Mouse (Mus musculus): ENCODE data around the gene Odf3l1. TPM values are rescaled to one million over a fixed set of nuclear protein-coding genes. Genes with fewer than 3 reads are reported as not detected.

Gene Odf3l1
- polyA plus RNA-seq, 1 experiment from 2014 or later: 0.52 TPM

DNA sequence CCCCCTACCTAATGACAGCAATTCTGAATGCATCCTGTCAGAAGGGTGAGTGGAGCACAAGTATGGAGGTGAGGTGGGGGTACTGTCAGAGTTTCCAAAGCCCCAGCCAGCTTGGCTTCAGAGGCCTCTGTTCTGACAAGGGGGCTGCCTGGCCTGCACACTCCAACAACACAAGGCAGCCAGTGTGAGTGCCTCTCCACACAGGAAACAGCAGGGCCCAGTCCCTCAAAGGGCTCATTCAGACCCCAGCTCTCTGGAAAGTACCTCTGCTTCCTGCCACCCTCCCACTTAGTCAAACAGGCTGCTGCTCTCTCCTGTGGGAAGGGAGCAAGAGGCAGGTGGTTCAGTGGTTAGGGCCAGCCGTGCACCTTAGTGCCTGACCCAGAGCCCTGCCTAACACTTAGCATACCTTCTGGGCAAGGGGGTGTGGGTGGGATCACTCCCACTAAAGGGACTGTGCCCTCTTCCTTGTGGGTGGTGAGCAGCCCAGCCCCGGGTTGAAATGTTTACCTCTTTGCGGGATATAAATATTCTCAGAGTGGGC, 17.1 kb upstream of the Odf3l1 start:
- 65% methylated on average over 3 of the region's 3 CpGs for WGBS
- peak; percentile 28; the same call in 1 of the 2 replicates for ATAC-seq (ENCODE audit: insufficient number of reproducible peaks, insufficient read depth, low FRiP score, low TSS enrichment, low read depth)
- H3K4me2 ChIP-seq: no peak overlapping the region

DNA sequence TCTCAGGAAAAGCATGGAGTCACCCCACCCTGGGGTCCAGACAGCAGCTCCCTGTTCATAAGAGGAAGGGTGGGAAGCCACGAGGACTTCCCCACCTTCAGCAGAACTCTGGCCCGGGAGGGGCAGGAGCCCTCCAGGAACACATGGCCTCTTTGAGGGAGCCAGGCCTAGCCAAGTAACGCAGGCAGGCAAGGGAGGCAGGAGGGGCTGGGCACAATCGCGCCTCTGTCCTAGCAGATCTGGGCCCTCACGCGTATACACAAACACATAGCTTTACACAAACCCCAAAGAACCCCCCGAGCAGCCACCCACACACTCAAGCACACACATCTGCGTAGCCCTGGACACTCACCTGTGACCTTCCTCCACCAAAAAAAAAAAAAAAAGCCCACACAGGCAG, 16.3 kb upstream of the Odf3l1 start:
- peak overlapping the region; percentile 86 for H3K27ac ChIP-seq
- no peak overlapping the region for H3K9ac ChIP-seq
- 35% methylated on average over 9 of the region's 9 CpGs for WGBS
- peaks cover 22% of the 10 kb centered on the region for H3K36me3 ChIP-seq
- no peak overlapping the region for H3K4me3 ChIP-seq
- H3K4me1 ChIP-seq: peaks cover 60% of the 10 kb centered on the region
- H3K4me2 ChIP-seq: peak overlapping the region; percentile 9; the same call in 1 of the 2 replicates
- no peaks in the 10 kb centered on the region for H3K9me3 ChIP-seq
- ATAC-seq (ENCODE audit: insufficient number of reproducible peaks, insufficient read depth, low FRiP score, low TSS enrichment, low read depth): 0 out of 2 replicates have a peak, but pooled peaks have one; percentile 21
- no peaks in the 10 kb centered on the region for H3K27me3 ChIP-seq

More for the DNA sequence above, 17.1 kb upstream of the Odf3l1 start:
- Histone ChIP-seq H3K9ac (no peak overlapping the region), H3K4me3 (no peak overlapping the region), H3K27ac (peak overlapping the region; percentile 86), H3K9me3 (no peaks in the 10 kb centered on the region), H3K27me3 (no peaks in the 10 kb centered on the region), H3K36me3 (peaks cover 30% of the 10 kb centered on the region), H3K4me1 (peaks cover 53% of the 10 kb centered on the region)

DNA sequence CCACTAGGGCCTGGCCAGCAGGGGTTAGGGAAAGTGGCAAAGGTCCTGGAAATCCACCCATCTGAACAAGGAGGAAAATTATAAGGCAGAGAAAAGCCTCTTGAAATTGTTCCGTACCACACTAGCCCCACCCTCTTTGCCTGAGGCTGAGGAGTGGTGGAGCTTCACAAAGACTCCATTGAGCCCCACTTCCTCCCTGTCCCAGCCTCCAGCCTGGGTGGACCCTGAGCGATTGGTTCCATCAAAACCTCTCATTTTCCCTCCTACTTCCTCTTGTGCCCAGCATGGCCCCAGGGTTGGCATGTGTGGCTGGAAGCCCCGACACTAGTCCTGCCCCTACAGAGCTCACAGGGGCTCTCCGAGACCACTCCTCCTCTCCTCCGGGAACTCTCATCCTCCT, 12.8 kb upstream of the Odf3l1 start:
- H3K27me3 ChIP-seq: no peaks in the 10 kb centered on the region
- no peaks in the 10 kb centered on the region for H3K36me3 ChIP-seq
- no peak overlapping the region for H3K4me3 ChIP-seq
- no peaks in the 10 kb centered on the region for H3K9me3 ChIP-seq
- 47% methylated on average over 5 of the region's 5 CpGs for WGBS
- peaks cover 73% of the 10 kb centered on the region for H3K4me1 ChIP-seq
- no peak for ATAC-seq (ENCODE audit: insufficient number of reproducible peaks, insufficient read depth, low FRiP score, low TSS enrichment, low read depth)
- no peak overlapping the region for H3K9ac ChIP-seq
- no peak overlapping the region for H3K4me2 ChIP-seq
- H3K27ac ChIP-seq: peak overlapping the region; percentile 55; the same call in 1 of the 2 replicates

DNA sequence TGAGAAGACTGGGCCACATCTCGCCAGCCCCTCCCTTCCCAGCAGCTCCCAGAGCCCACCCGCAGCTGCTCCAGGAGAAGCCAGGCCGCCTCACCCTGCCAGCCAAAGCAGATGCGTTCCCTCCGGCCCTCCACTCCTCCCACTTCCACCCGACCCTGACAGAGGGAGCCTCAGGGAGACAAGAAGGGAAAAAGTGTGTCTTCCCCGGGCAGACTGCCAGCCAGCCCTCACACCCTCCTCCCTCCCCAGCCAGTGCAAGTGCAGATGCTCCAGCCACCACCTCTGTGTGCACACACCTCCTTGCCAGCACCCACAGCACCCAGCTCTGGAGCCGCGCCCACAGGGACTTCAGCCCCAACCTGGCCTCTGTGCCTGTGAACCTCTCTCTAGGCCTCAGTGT, 12.3 kb upstream of the Odf3l1 start:
- Histone ChIP-seq H3K4me2 (no peak overlapping the region), H3K9me3 (no peaks in the 10 kb centered on the region), H3K9ac (peak overlapping the region; percentile 44; the same call in 1 of the 2 replicates), H3K36me3 (no peaks in the 10 kb centered on the region), H3K4me3 (no peak overlapping the region), H3K27ac (peak overlapping the region; percentile 55), H3K27me3 (no peaks in the 10 kb centered on the region), H3K4me1 (peaks cover 73% of the 10 kb centered on the region)
- ATAC-seq (ENCODE audit: insufficient number of reproducible peaks, insufficient read depth, low FRiP score, low TSS enrichment, low read depth): no peak
- 36% methylated on average over 9 of the region's 9 CpGs for WGBS

DNA sequence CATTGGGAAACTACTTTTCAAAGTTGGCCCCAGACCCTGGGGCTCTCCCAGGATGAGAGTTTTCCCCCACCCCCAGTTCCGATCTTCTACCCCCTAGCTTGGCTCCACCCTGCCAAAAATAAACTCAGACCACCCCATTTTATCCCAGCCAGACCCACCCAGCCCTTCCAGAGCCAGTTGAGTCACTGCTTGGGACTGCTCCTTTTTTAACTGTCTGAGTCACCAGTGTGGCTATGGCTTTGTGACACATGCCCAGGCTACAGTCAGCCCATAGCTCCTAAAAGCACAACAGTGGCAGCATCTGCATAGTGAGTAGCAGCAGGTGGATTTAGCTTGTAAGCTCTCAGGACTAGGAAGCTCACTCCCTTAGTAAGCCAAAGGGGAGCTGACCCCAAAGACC, 8.6 kb upstream of the Odf3l1 start:
- Histone ChIP-seq H3K4me1 (peaks cover 77% of the 10 kb centered on the region), H3K4me3 (no peak overlapping the region), H3K9ac (no peak overlapping the region), H3K9me3 (no peaks in the 10 kb centered on the region), H3K27ac (0 out of 2 replicates have a peak overlapping the region, but pooled peaks have one; percentile 22), H3K36me3 (no peaks in the 10 kb centered on the region), H3K4me2 (no peak overlapping the region), H3K27me3 (no peaks in the 10 kb centered on the region)
- no peak for ATAC-seq (ENCODE audit: insufficient number of reproducible peaks, insufficient read depth, low FRiP score, low TSS enrichment, low read depth)
- WGBS: 62% methylated on average over 1 of the region's 1 CpGs

DNA sequence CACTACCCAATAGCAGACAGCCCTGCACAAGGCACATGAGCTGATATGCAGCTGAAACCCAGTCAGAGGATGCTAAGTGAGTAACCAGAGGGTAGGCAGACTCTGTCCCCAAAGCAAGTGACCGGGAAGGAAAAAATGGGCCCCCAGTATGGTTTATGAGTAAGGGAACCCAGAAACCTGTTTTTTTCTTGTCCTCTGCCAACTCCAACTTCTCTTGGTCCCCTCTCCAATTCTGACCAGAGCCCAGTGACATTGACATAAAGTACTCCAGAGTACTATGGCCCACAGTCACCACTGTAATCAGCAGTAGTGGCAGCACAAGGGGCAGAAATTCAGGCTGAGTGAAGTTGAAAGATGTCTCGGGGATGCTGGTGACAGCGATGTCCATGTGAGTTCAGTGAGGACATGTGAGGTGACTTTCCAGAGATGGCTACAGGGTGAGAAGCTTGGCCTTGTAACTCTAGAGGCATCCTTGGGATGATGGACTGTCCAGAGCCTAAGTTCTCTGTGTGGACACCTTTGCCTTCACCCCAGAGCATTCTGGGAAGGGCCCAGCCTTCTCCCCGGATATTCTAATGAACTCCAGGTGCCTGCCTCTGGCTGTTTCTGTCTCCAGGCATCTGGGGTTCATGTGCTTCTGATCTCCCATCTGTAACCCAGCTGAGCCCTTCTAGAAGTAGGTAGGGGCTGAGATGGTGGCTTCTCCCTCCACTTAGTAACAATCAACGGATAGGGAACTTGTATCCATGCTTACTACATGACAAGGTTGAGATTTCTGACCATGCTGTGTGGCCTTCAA, 7.8 kb upstream of the Odf3l1 start:
- Histone ChIP-seq H3K36me3 (no peaks in the 10 kb centered on the region), H3K9me3 (no peaks in the 10 kb centered on the region), H3K4me2 (no peak overlapping the region), H3K4me1 (peaks cover 80% of the 10 kb centered on the region), H3K27ac (no peak overlapping the region), H3K27me3 (no peaks in the 10 kb centered on the region), H3K4me3 (no peak overlapping the region), H3K9ac (0 out of 2 replicates have a peak overlapping the region, but pooled peaks have one; percentile 32)
- WGBS: 66% methylated on average over 5 of the region's 5 CpGs
- ATAC-seq (ENCODE audit: insufficient number of reproducible peaks, insufficient read depth, low FRiP score, low TSS enrichment, low read depth): no peak

DNA sequence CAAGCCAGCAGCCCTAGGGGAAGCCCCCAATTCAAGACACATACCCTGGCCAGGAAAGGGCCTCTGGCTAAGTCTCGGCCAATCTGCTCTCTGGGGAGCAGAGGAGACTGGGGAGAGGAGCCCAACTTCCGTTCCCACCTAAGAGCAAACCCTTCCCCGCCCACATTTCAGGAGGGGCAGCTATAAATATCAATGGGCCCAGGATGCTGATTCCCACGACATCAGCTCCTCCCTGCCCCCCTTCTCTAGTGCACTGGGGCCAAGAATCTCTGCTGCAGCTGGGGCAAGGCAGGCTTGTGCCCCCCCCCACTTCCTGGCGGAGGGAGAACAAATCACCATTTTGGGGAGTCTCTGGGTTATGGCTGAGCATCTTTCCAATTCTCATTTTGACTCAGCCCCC, 6.7 kb upstream of the Odf3l1 start:
- 40% methylated on average over 5 of the region's 5 CpGs for WGBS
- Histone ChIP-seq H3K4me1 (peaks cover 82% of the 10 kb centered on the region), H3K4me2 (no peak overlapping the region), H3K9me3 (no peaks in the 10 kb centered on the region), H3K4me3 (no peak overlapping the region), H3K9ac (no peak overlapping the region), H3K36me3 (no peaks in the 10 kb centered on the region), H3K27me3 (no peaks in the 10 kb centered on the region), H3K27ac (no peak overlapping the region)
- ATAC-seq (ENCODE audit: insufficient number of reproducible peaks, insufficient read depth, low FRiP score, low TSS enrichment, low read depth): no peak

DNA sequence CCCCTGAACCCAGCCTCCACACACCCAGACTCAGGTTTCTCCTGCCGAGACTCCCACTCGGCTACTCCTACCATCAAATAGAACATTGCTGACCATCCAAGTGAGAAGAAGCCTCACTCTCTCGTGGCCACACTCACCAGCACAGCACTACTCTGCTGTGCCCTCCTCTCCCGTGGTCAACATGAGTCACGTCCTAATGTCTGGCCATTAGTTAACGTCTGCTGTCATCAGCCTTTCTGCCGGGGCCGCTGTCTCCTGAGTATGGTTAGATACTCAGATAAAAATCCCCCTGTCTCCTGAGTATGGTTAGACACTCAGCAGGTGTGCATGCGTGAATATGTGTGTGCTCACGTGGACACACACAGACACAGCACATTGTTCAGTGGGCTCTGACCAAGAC, 6.3 kb upstream of the Odf3l1 start:
- no peaks in the 10 kb centered on the region for H3K36me3 ChIP-seq
- peaks cover 83% of the 10 kb centered on the region for H3K4me1 ChIP-seq
- no peak overlapping the region for H3K4me3 ChIP-seq
- no peaks in the 10 kb centered on the region for H3K9me3 ChIP-seq
- WGBS: 72% methylated on average over 10 of the region's 10 CpGs
- no peak overlapping the region for H3K27ac ChIP-seq
- no peak for ATAC-seq (ENCODE audit: insufficient number of reproducible peaks, insufficient read depth, low FRiP score, low TSS enrichment, low read depth)
- H3K27me3 ChIP-seq: 0 out of 2 replicates have a peak, but pooled peaks cover 1% of the 10 kb centered on the region
- no peak overlapping the region for H3K4me2 ChIP-seq
- no peak overlapping the region for H3K9ac ChIP-seq

DNA sequence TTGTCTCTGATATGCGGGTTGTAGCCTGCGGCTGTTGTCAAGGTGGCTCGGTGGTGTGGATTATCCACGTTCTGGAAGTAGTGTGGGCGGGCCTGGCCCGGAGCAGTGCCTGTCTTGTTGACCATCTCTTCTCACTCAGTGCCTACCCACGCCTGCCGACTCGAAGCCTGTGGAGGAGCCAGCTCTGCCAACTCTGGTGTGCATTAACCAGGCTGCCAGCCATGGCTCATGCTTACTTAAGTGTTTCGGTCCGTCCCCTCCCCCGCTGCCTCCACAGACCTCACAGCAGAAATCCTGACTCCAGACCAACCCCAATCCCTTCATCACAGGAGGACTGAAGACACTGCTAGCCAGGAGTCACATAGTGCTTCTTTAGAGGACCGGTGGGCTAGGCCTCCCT, 5.1 kb upstream of the Odf3l1 start:
- Histone ChIP-seq H3K36me3 (no peaks in the 10 kb centered on the region), H3K4me2 (no peak overlapping the region), H3K27me3 (0 out of 2 replicates have a peak, but pooled peaks cover 3% of the 10 kb centered on the region), H3K9me3 (no peaks in the 10 kb centered on the region), H3K4me1 (peaks cover 93% of the 10 kb centered on the region), H3K9ac (no peak overlapping the region), H3K4me3 (no peak overlapping the region), H3K27ac (no peak overlapping the region)
- WGBS: 56% methylated on average over 13 of the region's 13 CpGs
- no peak for ATAC-seq (ENCODE audit: insufficient number of reproducible peaks, insufficient read depth, low FRiP score, low TSS enrichment, low read depth)

DNA sequence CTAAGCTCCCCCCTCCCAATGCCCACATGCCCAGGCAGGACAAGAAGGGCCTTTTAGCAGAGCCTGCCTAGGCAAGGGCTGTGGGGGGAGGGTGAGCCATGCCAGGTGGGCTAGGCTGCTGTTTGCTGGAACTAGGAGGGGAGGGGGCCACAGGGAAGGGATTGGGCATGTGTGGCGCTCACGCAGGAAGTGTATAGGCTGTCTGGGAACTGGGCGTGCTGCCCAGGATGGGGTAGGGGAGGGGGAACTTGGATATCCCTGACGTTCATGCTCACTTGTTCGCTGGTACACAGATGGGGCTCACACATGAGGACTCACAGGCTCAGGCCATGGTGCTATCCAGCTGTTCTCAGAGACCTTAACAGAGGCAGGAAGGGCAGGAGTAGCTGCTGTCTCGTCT, 3.8 kb upstream of the Odf3l1 start:
- Histone ChIP-seq H3K9ac (peak overlapping the region; percentile 76), H3K27ac (peak overlapping the region; percentile 84), H3K36me3 (no peaks in the 10 kb centered on the region), H3K4me2 (peak overlapping the region; percentile 78), H3K9me3 (no peaks in the 10 kb centered on the region), H3K27me3 (peaks cover 10% of the 10 kb centered on the region; the same call in 1 of the 2 replicates), H3K4me3 (peak overlapping the region; percentile 7; the same call in 1 of the 2 replicates), H3K4me1 (peaks cover 94% of the 10 kb centered on the region)
- 15% methylated on average over 6 of the region's 6 CpGs for WGBS
- peak; percentile 77 for ATAC-seq (ENCODE audit: insufficient number of reproducible peaks, insufficient read depth, low FRiP score, low TSS enrichment, low read depth)

DNA sequence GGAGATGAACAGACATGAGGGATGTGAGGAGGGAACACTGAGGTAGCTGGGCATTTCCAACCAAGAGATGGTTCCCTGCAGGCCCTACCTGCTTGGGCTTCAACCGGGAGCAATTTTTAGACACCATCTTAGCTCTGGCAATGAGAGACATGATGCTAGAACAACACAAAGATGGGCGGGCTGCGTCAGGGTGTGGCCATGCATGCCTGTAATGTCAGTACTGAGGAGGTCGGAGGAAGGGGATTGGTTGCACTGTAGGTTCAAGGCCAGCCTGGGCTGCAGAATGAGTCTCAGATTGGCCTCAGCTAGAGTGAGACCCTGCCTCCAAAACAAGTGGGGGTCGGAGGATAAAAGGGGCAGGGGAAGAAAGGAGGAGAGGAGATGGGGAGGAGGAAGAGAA, 2.0 kb upstream of the Odf3l1 start:
- Histone ChIP-seq H3K9ac (peak overlapping the region; percentile 76), H3K4me3 (peak overlapping the region; percentile 57), H3K4me2 (peak overlapping the region; percentile 78), H3K4me1 (peaks cover 82% of the 10 kb centered on the region), H3K36me3 (no peaks in the 10 kb centered on the region), H3K9me3 (no peaks in the 10 kb centered on the region), H3K27ac (0 out of 2 replicates have a peak overlapping the region, but pooled peaks have one; percentile 11), H3K27me3 (peaks cover 10% of the 10 kb centered on the region; the same call in 1 of the 2 replicates)
- WGBS: 76% methylated on average over 5 of the region's 5 CpGs
- ATAC-seq (ENCODE audit: insufficient number of reproducible peaks, insufficient read depth, low FRiP score, low TSS enrichment, low read depth): no peak
